ENCODE assay signal across 22 mouse cellular contexts in genomic region chr2:4541330-4541729, GRCm38 (mm10).
DNase-seq lines count a peak whose midpoint lies in the region; ATAC-seq and TF ChIP-seq lines count a peak whose summit lies in the region.
"Had no signal": no experiment of that assay in that cellular context is flagged by ENCODE, and none has a peak within 500 bp of the region (broad histone marks: within the 10 kb centered on the region; RNA-seq: fewer than 3 reads in every experiment).

No protein-coding gene starts in this region.

- H3K4me2 ChIP-seq in forebrain, embryonic 13.5 days = no peak overlapping the region
- no peak overlapping the region for H3K4me2 ChIP-seq in forebrain, embryonic 16.5 days (ENCODE audit: low read length)
- H3K4me2 ChIP-seq in limb, embryonic 13.5 days (replicated peaks) = no peak overlapping the region
- no peak overlapping the region for H3K4me2 ChIP-seq in intestine, postnatal 0 days (replicated peaks; ENCODE audit: low read depth)
- no peak overlapping the region for H3K4me2 ChIP-seq in neural tube, embryonic 15.5 days
- H3K4me2 ChIP-seq: stomach, embryonic 15.5 days had no signal

- H3K4me1 ChIP-seq in forebrain, embryonic 13.5 days = peaks cover 47% of the 10 kb centered on the region
- H3K4me1 ChIP-seq in forebrain, embryonic 16.5 days (replicated peaks; ENCODE audit: control insufficient read depth, insufficient read depth, low read length) = peaks cover 15% of the 10 kb centered on the region
- H3K4me1 ChIP-seq in limb, embryonic 13.5 days = peaks cover 54% of the 10 kb centered on the region
- H3K4me1 ChIP-seq in limb, embryonic 10.5 days = peaks cover 70% of the 10 kb centered on the region
- H3K4me1 ChIP-seq in intestine, postnatal 0 days (replicated peaks; ENCODE audit: control insufficient read depth, insufficient read depth, low read length) = no peaks in the 10 kb centered on the region
- peaks cover 37% of the 10 kb centered on the region for H3K4me1 ChIP-seq in neural tube, embryonic 15.5 days

- no peak for TF ChIP-seq CTCF in intestine, postnatal 0 days (IDR thresholded peaks at IDR 0.05; ENCODE audit: low read depth)

- no peaks in the 10 kb centered on the region for H3K27me3 ChIP-seq in forebrain, embryonic 13.5 days
- H3K27me3 ChIP-seq in forebrain, embryonic 16.5 days (replicated peaks; ENCODE audit: control insufficient read depth, insufficient read depth, low read length) = no peaks in the 10 kb centered on the region
- H3K27me3 ChIP-seq in limb, embryonic 13.5 days = no peaks in the 10 kb centered on the region
- no peaks in the 10 kb centered on the region for H3K27me3 ChIP-seq in limb, embryonic 10.5 days (ENCODE audit: low read depth, poor library complexity, severe bottlenecking)
- no peaks in the 10 kb centered on the region for H3K27me3 ChIP-seq in intestine, postnatal 0 days (replicated peaks; ENCODE audit: control insufficient read depth, insufficient read depth, low read length)
- H3K27me3 ChIP-seq in neural tube, embryonic 15.5 days (replicated peaks) = no peaks in the 10 kb centered on the region
- H3K27me3 ChIP-seq: Patski; stomach, embryonic 15.5 days had no signal

- no peak for ATAC-seq in forebrain, embryonic 13.5 days
- ATAC-seq in forebrain, embryonic 16.5 days = no peak
- 0 out of 2 replicates have a peak, but pooled peaks have one; percentile 10 for ATAC-seq in limb, embryonic 13.5 days (ENCODE audit: low FRiP score, low read depth)
- ATAC-seq in intestine, postnatal 0 days = peak; percentile 51; the same call in 1 of the 2 replicates
- ATAC-seq in neural tube, embryonic 15.5 days (ENCODE audit: low FRiP score) = no peak
- ATAC-seq: activated CD4-positive, CD25-positive, alpha-beta regulatory T cell, adult 4 months; Patski had no signal

- no peaks in the 10 kb centered on the region; the same call in 1 of the 2 replicates for H3K9me3 ChIP-seq in forebrain, embryonic 13.5 days (replicated peaks)
- H3K9me3 ChIP-seq in forebrain, embryonic 16.5 days (ENCODE audit: control insufficient read depth, low read length) = no peaks in the 10 kb centered on the region
- H3K9me3 ChIP-seq in limb, embryonic 13.5 days = no peaks in the 10 kb centered on the region
- no peaks in the 10 kb centered on the region for H3K9me3 ChIP-seq in limb, embryonic 10.5 days (replicated peaks)
- no peaks in the 10 kb centered on the region for H3K9me3 ChIP-seq in intestine, postnatal 0 days (ENCODE audit: control insufficient read depth)
- no peaks in the 10 kb centered on the region for H3K9me3 ChIP-seq in neural tube, embryonic 15.5 days (replicated peaks)
- H3K9me3 ChIP-seq: heart, embryonic 10.5 days; stomach, embryonic 15.5 days had no signal

- H3K9ac ChIP-seq in forebrain, embryonic 13.5 days = no peak overlapping the region
- H3K9ac ChIP-seq in forebrain, embryonic 16.5 days (replicated peaks; ENCODE audit: low read depth, low read length) = no peak overlapping the region
- no peak overlapping the region for H3K9ac ChIP-seq in limb, embryonic 13.5 days
- no peak overlapping the region for H3K9ac ChIP-seq in intestine, postnatal 0 days (ENCODE audit: low read depth, low read length)
- H3K9ac ChIP-seq in neural tube, embryonic 15.5 days (replicated peaks) = no peak overlapping the region
- H3K9ac ChIP-seq: stomach, embryonic 15.5 days had no signal

- H3K27ac ChIP-seq in forebrain, embryonic 13.5 days = peak overlapping the region; percentile 83
- no peak overlapping the region for H3K27ac ChIP-seq in forebrain, embryonic 16.5 days (ENCODE audit: low read length)
- H3K27ac ChIP-seq in limb, embryonic 13.5 days = no peak overlapping the region
- no peak overlapping the region for H3K27ac ChIP-seq in limb, embryonic 10.5 days
- H3K27ac ChIP-seq in intestine, postnatal 0 days (ENCODE audit: low read depth, low read length) = no peak overlapping the region
- peak overlapping the region; percentile 66; the same call in 1 of the 2 replicates for H3K27ac ChIP-seq in neural tube, embryonic 15.5 days (replicated peaks)
- H3K27ac ChIP-seq: stomach, embryonic 15.5 days had no signal

- peaks cover 28% of the 10 kb centered on the region for H3K36me3 ChIP-seq in forebrain, embryonic 13.5 days (ENCODE audit: poor library complexity, severe bottlenecking)
- H3K36me3 ChIP-seq in forebrain, embryonic 16.5 days (ENCODE audit: control insufficient read depth, insufficient read depth) = peaks cover 2% of the 10 kb centered on the region; the same call in 1 of the 2 replicates
- H3K36me3 ChIP-seq in limb, embryonic 13.5 days = peaks cover 80% of the 10 kb centered on the region
- H3K36me3 ChIP-seq in limb, embryonic 10.5 days = peaks cover 80% of the 10 kb centered on the region
- H3K36me3 ChIP-seq in intestine, postnatal 0 days (ENCODE audit: control insufficient read depth, insufficient read depth) = no peaks in the 10 kb centered on the region; the same call in 1 of the 2 replicates
- H3K36me3 ChIP-seq in neural tube, embryonic 15.5 days = peaks cover 16% of the 10 kb centered on the region
- H3K36me3 ChIP-seq: stomach, embryonic 15.5 days had no signal

- 67% methylated on average over 4 of the region's 4 CpGs for WGBS in forebrain, embryonic 13.5 days
- 68% methylated on average over 4 of the region's 4 CpGs for WGBS in forebrain, embryonic 16.5 days
- WGBS in limb, embryonic 13.5 days = 32% methylated on average over 4 of the region's 4 CpGs
- 39% methylated on average over 4 of the region's 4 CpGs for WGBS in limb, embryonic 10.5 days
- 43% methylated on average over 4 of the region's 4 CpGs for WGBS in intestine, postnatal 0 days
- WGBS in neural tube, embryonic 15.5 days = 52% methylated on average over 4 of the region's 4 CpGs

- no peak for DNase-seq in limb, embryonic 10.5 days (ENCODE audit: low spot score)
- no peak for DNase-seq in thymus, adult 18-20 months
- DNase-seq: adrenal gland, postnatal 36 days; B cell, adult 2 months; cerebellum, adult 9-10 months; gastrocnemius, postnatal 36 days; heart, postnatal 36 days; kidney, adult 18-20 months; kidney, postnatal 25 days; layer of hippocampus, adult 9-11 months; lung, adult 18-20 months; right cerebral cortex, postnatal 14 days had no signal

- H3K4me3 ChIP-seq in forebrain, embryonic 13.5 days = no peak overlapping the region
- no peak overlapping the region for H3K4me3 ChIP-seq in forebrain, embryonic 16.5 days (replicated peaks; ENCODE audit: low read length)
- H3K4me3 ChIP-seq in limb, embryonic 13.5 days = no peak overlapping the region
- H3K4me3 ChIP-seq in limb, embryonic 10.5 days = no peak overlapping the region
- H3K4me3 ChIP-seq in intestine, postnatal 0 days (ENCODE audit: low read depth, low read length) = no peak overlapping the region
- H3K4me3 ChIP-seq in neural tube, embryonic 15.5 days (replicated peaks) = no peak overlapping the region
- H3K4me3 ChIP-seq: erythroblast, embryonic 14.5 days; heart, embryonic 10.5 days; stomach, embryonic 15.5 days had no signal

Comparison
In these comparisons a context has a peak if more than half of its experiments do, and no peak if none do; other contexts are left out.
1. H3K27ac ChIP-seq: peak in forebrain, embryonic 13.5 days (single experiment) and neural tube, embryonic 15.5 days (single experiment); none in forebrain, embryonic 16.5 days (single experiment), limb, embryonic 13.5 days (single experiment), limb, embryonic 10.5 days (single experiment) and intestine, postnatal 0 days (single experiment).
2. ATAC-seq: peak in limb, embryonic 13.5 days (single experiment) and intestine, postnatal 0 days (single experiment); none in forebrain, embryonic 13.5 days (single experiment), forebrain, embryonic 16.5 days (single experiment) and neural tube, embryonic 15.5 days (single experiment).